Mouse (Mus musculus): ENCODE measurements around the gene Chl1. TPM values are rescaled to one million over a fixed set of nuclear protein-coding genes. Genes with fewer than 3 reads are reported as not detected.

Gene Chl1
- polyA plus RNA-seq, 1 experiment from 2014 or later: 1.8 TPM

DNA sequence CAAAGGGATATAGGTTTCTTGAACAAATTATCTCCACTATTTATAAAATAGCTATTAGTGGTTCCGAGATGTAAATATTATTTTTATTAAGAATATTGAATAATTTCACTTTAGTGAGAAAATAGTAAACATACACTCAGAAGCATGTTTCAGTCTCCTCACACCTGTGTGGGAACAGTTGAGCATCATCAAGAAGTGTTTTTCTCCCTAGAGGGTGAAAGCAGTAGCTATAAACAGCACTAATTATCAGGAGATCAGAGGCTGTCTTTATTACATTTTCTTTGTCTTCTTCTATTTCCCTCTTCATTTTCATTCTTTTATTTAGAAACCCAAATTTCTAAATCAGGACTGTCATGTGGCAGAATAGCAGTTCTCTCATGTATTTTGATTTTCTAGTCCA is 166.7 kb downstream of the Chl1 start:
- ATAC-seq (ENCODE audit: low FRiP score, low read depth): no peak
- Histone ChIP-seq H3K36me3 (no peaks in the 10 kb centered on the region), H3K9me3 (no peaks in the 10 kb centered on the region), H3K4me1 (peaks cover 10% of the 10 kb centered on the region; the same call in 1 of the 2 replicates), H3K4me3 (no peak overlapping the region), H3K27me3 (peaks cover 4% of the 10 kb centered on the region; the same call in 1 of the 2 replicates), H3K4me2 (replicated peaks) (no peak overlapping the region), H3K9ac (no peak overlapping the region), H3K27ac (no peak overlapping the region)
- WGBS: 74% methylated on average over 1 of the region's 1 CpGs

DNA sequence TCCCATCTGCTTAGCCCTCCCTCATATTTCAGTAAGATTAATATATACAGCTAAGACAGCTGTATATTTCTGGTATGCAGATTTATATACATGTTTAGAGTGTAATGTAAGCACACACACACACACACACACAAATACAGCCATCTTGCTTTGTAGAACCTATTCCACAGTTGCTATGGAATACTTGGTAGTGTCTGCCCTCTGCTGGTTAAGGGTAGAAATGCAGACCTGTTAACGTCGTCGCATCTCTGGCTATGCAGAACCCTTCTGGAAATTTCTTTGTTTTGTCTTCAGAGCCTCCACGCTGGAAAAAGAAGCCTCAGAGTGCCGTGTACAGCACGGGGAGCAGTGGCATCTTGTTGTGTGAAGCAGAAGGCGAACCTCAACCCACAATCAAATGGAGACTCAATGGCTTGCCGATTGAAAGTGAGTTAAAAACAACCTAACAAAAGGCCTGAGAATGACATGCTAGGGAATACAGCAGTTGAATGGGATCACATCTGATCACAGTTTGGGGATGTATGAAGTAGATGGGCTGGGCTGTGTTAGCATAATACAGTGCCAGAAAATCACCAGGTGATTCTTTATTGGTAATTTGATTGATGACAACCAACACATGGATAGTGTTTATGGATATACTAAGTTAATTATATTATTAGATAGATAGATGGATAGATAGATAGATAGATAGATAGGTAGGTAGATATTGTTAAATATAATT is 172.6 kb downstream of the Chl1 start:
- Histone ChIP-seq H3K4me1 (no peaks in the 10 kb centered on the region), H3K36me3 (no peaks in the 10 kb centered on the region), H3K27ac (no peak overlapping the region), H3K4me3 (no peak overlapping the region), H3K4me2 (replicated peaks) (no peak overlapping the region), H3K9me3 (no peaks in the 10 kb centered on the region), H3K27me3 (no peaks in the 10 kb centered on the region; the same call in 1 of the 2 replicates), H3K9ac (no peak overlapping the region)
- WGBS: 18% methylated on average over 8 of the region's 8 CpGs
- ATAC-seq (ENCODE audit: low FRiP score, low read depth): peak; percentile 48; the same call in 1 of the 2 replicates

- H3K4me1 ChIP-seq: no peaks in the 10 kb centered on the region
- no peaks in the 10 kb centered on the region for H3K27me3 ChIP-seq
- no peaks in the 10 kb centered on the region for H3K9me3 ChIP-seq
- peak; percentile 57; the same call in 1 of the 2 replicates for ATAC-seq (ENCODE audit: low FRiP score, low read depth)
- H3K36me3 ChIP-seq: no peaks in the 10 kb centered on the region
- H3K27ac ChIP-seq: no peak overlapping the region
- H3K4me3 ChIP-seq: no peak overlapping the region
- WGBS: 23% methylated on average over 3 of the region's 3 CpGs
- no peak overlapping the region for H3K4me2 ChIP-seq (replicated peaks)
- no peak overlapping the region for H3K9ac ChIP-seq
These were observed 182.1 kb downstream of the Chl1 start for GRCm38 (mm10) chr6:103692511-103692910.

GRCm38 (mm10) chr6:103697349-103698028 is 187.1 kb downstream of the Chl1 start:
- no peaks in the 10 kb centered on the region; the same call in 1 of the 2 replicates for H3K27me3 ChIP-seq
- no peaks in the 10 kb centered on the region for H3K36me3 ChIP-seq
- no peak overlapping the region for H3K4me2 ChIP-seq (replicated peaks)
- ATAC-seq (ENCODE audit: low FRiP score, low read depth): no peak
- H3K27ac ChIP-seq: no peak overlapping the region
- no peaks in the 10 kb centered on the region for H3K9me3 ChIP-seq
- H3K9ac ChIP-seq: no peak overlapping the region
- WGBS: 66% methylated on average over 7 of the region's 7 CpGs
- no peak overlapping the region for H3K4me3 ChIP-seq
- H3K4me1 ChIP-seq: no peaks in the 10 kb centered on the region

GRCm38 (mm10) chr6:103699482-103699881 is 189.1 kb downstream of the Chl1 start:
- Histone ChIP-seq H3K27ac (no peak overlapping the region), H3K9ac (no peak overlapping the region), H3K4me2 (replicated peaks) (no peak overlapping the region), H3K36me3 (no peaks in the 10 kb centered on the region), H3K9me3 (no peaks in the 10 kb centered on the region), H3K4me1 (no peaks in the 10 kb centered on the region), H3K27me3 (no peaks in the 10 kb centered on the region; the same call in 1 of the 2 replicates), H3K4me3 (no peak overlapping the region)
- ATAC-seq (ENCODE audit: low FRiP score, low read depth): no peak
- 92% methylated on average over 1 of the region's 1 CpGs for WGBS

GRCm38 (mm10) chr6:103699895-103700294 is 189.5 kb downstream of the Chl1 start:
- Histone ChIP-seq H3K9me3 (no peaks in the 10 kb centered on the region), H3K4me2 (replicated peaks) (no peak overlapping the region), H3K27ac (no peak overlapping the region), H3K9ac (no peak overlapping the region), H3K36me3 (no peaks in the 10 kb centered on the region), H3K4me1 (no peaks in the 10 kb centered on the region), H3K27me3 (no peaks in the 10 kb centered on the region; the same call in 1 of the 2 replicates), H3K4me3 (no peak overlapping the region)
- ATAC-seq (ENCODE audit: low FRiP score, low read depth): no peak
- 66% methylated on average over 1 of the region's 1 CpGs for WGBS

GRCm38 (mm10) chr6:103700336-103700735 is 189.9 kb downstream of the Chl1 start:
- no peak for ATAC-seq (ENCODE audit: low FRiP score, low read depth)
- 70% methylated on average over 7 of the region's 7 CpGs for WGBS
- Histone ChIP-seq H3K27me3 (no peaks in the 10 kb centered on the region; the same call in 1 of the 2 replicates), H3K27ac (no peak overlapping the region), H3K36me3 (no peaks in the 10 kb centered on the region), H3K4me3 (no peak overlapping the region), H3K9ac (no peak overlapping the region), H3K9me3 (no peaks in the 10 kb centered on the region), H3K4me2 (replicated peaks) (no peak overlapping the region), H3K4me1 (no peaks in the 10 kb centered on the region)

DNA sequence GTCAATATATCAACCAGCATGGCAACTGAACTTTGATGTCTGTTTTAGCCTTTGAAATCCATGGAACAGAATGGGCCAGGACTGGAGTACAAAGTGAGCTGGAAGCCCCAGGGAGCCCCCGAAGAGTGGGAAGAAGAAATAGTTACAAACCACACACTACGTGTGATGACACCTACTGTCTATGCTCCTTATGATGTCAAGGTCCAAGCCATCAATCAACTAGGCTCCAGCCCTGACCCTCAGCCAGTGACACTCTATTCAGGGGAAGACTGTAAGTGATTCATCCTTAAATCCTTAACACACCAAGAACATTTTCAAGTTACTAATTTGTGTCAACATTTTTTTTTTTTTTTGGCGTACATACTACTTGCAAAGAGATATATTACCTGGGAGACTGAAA is 196.0 kb downstream of the Chl1 start:
- Histone ChIP-seq H3K4me1 (no peaks in the 10 kb centered on the region), H3K4me2 (replicated peaks) (no peak overlapping the region), H3K9ac (no peak overlapping the region), H3K4me3 (no peak overlapping the region), H3K36me3 (no peaks in the 10 kb centered on the region), H3K27ac (no peak overlapping the region), H3K9me3 (no peaks in the 10 kb centered on the region), H3K27me3 (no peaks in the 10 kb centered on the region)
- no peak for ATAC-seq (ENCODE audit: low FRiP score, low read depth)
- 82% methylated on average over 3 of the region's 3 CpGs for WGBS

DNA sequence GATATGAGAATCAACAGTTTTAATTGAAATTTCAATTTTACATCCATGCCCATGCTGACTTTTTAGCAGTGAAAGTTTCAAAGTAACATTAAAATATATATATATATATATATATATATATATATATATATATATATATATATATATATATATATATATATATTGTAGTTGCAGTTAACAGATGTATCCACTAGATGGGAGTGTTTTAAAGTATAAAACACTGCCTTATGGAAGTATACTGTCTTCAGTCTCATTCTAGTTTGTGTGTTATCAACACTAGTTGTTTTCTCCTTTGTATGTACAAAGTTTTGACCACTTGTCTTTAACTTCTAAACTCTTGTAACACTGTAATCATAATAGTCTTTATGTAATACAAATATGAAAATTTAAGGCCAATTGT is 228.9 kb downstream of the Chl1 start:
- no peak overlapping the region for H3K9ac ChIP-seq
- ATAC-seq (ENCODE audit: low FRiP score, low read depth): no peak
- no peaks in the 10 kb centered on the region for H3K36me3 ChIP-seq
- H3K27me3 ChIP-seq: no peaks in the 10 kb centered on the region
- no peak overlapping the region for H3K4me3 ChIP-seq
- H3K9me3 ChIP-seq: no peaks in the 10 kb centered on the region
- no peaks in the 10 kb centered on the region for H3K4me1 ChIP-seq
- H3K4me2 ChIP-seq (replicated peaks): no peak overlapping the region
- H3K27ac ChIP-seq: no peak overlapping the region

- Histone ChIP-seq H3K4me3 (no peak overlapping the region), H3K36me3 (no peaks in the 10 kb centered on the region), H3K9me3 (no peaks in the 10 kb centered on the region), H3K27me3 (no peaks in the 10 kb centered on the region), H3K9ac (no peak overlapping the region), H3K4me1 (no peaks in the 10 kb centered on the region), H3K27ac (no peak overlapping the region), H3K4me2 (replicated peaks) (no peak overlapping the region)
- 72% methylated on average over 3 of the region's 3 CpGs for WGBS
- no peak for ATAC-seq (ENCODE audit: low FRiP score, low read depth)
These were observed 232.4 kb downstream of the Chl1 start for GRCm38 (mm10) chr6:103742784-103743183.

GRCm38 (mm10) chr6:103746103-103746502 is 235.7 kb downstream of the Chl1 start:
- no peaks in the 10 kb centered on the region for H3K4me1 ChIP-seq
- WGBS: 26% methylated on average over 4 of the region's 4 CpGs
- H3K4me3 ChIP-seq: no peak overlapping the region
- no peaks in the 10 kb centered on the region for H3K9me3 ChIP-seq
- no peaks in the 10 kb centered on the region for H3K27me3 ChIP-seq
- no peak for ATAC-seq (ENCODE audit: low FRiP score, low read depth)
- no peak overlapping the region for H3K4me2 ChIP-seq (replicated peaks)
- no peak overlapping the region for H3K9ac ChIP-seq
- H3K27ac ChIP-seq: no peak overlapping the region
- H3K36me3 ChIP-seq: no peaks in the 10 kb centered on the region

GRCm38 (mm10) chr6:103749122-103749773 is 238.9 kb downstream of the Chl1 start:
- Histone ChIP-seq H3K4me2 (replicated peaks) (no peak overlapping the region), H3K9ac (no peak overlapping the region), H3K27ac (no peak overlapping the region), H3K4me3 (no peak overlapping the region), H3K9me3 (no peaks in the 10 kb centered on the region), H3K4me1 (no peaks in the 10 kb centered on the region), H3K36me3 (no peaks in the 10 kb centered on the region), H3K27me3 (no peaks in the 10 kb centered on the region)
- no peak for ATAC-seq (ENCODE audit: low FRiP score, low read depth)
- 72% methylated on average over 16 of the region's 16 CpGs for WGBS

All from limb, embryonic 13.5 days (tissue).